Mouse (Mus musculus) liver, embryonic 14.5 days (tissue): ENCODE measurements at regions not wholly inside any gene's neighbourhood (a gene's known extent, or its start where the extent isn't known, plus 50 kb on each side); places are given as distances from the start of the nearest gene placed in this dataset.

Experiments used
- CTCF ChIP-seq: IDR thresholded peaks from 2 replicates; pipeline ENCODE4 v1.5.1; 2016; ENCODE audit warnings: antibody characterized with exemption, low read depth, control low read depth
- EP300 ChIP-seq: IDR thresholded peaks from 2 replicates; pipeline ENCODE4 v1.6.1; 2016; ENCODE audit warnings: antibody characterized with exemption, low read depth

DNA sequence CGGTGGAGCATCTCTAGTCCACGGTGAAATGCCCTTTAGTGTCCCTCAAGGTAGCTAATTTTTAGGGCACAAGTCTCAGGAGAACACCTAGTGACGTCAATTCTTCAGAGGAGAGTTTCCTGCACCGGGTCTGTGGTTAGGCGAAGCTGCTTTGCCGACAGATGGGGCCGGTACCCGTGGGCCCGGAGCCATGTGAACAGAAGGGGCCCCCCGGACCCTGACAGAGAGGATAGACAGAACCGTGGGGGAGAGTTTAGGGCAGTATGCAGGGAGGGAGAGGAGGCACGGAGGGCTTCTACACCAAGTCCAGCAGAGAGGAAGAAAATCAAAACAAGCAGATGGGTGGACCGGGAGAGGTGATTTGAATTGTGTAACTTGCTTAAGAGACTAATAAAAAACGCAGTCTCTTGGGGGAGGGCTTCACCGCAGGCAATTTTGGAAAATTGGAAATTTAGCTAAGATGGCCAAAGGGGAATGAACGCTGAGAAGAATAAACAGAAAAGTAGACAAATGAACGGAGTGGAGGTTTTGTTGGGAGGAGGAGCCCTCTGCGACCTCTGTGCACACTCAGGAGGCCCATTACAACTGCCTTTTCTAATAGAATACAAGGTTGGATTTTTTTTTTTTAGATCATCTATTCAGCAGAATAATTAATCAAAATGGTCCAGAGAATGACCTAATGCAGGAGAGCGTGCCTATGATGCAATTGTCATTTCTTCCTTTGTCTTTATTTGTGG lies 78.9 kb upstream of the Cmc1 start:
- no peak for TF ChIP-seq CTCF
- TF ChIP-seq EP300: no peak
